Mouse (Mus musculus): ENCODE measurements around the gene Acaca.
"Not testable (repeated sequence)": the region's sequence is repeated elsewhere in the genome, so short reads cannot be mapped to it uniquely, and the experiment has no call there.

Acaca gene

DNA sequence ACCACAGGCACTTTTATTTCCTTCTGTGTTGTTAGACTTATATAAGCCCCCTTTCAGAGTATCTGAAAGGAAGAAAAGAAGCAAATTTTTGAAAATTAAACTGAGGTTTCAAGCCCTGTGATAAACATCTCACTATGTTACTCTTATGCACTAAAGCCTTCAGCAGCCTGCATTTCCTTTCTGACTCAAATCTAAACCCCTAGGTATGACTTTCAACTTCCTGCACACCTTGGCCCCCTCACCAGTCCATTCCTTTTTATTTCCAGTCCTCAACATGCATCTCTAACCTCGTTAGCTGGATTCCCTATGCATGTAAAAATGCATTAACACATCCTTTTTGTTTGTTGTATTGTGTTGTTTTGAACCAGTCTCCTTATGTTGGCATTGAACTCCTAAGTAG lies 123.0 kb downstream of the Acaca start:
- no peak for DNase-seq

DNA sequence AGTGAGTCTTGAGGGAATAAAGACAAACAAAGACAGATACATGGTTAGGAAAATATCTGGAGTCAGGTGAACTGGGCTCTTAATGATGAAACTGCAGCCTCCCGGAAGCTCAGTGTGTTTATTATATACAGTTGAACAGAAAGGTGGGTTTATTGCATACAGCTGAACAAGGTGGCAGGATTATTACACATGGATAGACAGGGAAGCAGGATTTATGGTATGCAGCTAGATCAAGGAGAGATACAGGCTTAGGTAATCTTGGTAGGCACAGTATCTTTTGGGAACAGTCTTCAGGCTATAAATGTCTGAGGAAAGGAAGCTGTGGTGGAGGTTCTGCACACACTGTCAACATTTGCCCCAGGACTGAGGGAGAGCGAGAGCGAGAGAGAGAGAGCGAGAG lies 126.4 kb downstream of the Acaca start:
- DNase-seq: no peak

GRCm38 (mm10) chr11:84258053-84258710 lies 128.7 kb downstream of the Acaca start:
- DNase-seq: no peak

DNA sequence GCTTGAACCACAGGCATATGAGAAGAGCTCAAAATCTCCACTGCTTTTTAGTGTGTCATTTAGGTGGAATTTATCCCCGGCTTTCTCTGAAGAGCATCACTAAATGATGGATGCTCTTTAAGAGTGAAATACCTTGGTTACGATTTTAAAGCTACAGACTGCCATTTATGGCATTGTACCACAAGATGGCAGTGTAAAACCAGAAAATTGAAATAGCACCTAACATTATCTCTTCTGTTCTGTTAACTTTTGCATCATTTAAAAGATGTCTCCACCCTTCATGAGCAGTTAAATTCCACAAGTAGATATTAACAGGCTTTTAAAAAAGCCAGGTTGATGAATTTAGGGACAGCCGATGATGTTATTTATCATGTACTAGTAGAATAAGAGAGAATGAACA lies 135.0 kb downstream of the Acaca start:
- DNase-seq: no peak

DNA sequence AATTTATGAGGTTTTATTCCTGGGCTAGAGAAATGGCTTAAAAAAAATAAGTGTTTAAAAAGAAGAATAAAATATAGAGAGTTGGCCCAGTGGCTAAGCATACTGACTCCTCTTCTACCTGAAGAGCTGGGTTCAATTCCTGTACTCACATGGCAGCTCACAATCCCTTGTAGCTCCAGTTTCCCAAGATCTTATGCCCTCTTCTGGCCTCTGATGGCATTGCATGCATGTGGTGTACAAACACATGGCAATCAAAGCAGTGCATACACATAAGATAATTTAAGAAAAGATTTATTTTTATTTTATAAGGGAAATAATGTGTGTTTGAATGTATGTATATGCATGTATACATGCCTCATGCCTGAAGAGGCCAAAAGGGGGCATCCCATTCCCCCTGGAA lies 138.6 kb downstream of the Acaca start:
- no peak for DNase-seq

DNA sequence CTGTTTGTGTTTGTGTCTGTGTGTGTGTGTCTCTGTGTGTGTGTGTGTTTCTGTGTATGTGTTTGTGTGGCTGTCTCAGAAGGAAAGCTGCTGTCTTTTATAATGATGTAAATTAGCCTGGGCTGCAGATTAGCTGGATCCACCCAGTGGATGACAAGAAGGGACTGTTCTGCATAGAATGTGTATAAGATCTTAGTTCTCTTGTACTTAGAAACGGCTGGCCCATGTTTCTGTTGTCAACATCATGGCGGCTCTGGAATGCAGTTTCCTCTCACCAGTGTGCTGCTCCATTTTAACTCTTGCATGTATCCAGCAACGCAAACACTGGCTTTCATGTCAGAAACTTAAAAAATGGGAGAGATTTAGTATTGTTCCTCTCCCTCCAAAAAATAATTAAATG lies 141.0 kb downstream of the Acaca start:
- no peak for DNase-seq

DNA sequence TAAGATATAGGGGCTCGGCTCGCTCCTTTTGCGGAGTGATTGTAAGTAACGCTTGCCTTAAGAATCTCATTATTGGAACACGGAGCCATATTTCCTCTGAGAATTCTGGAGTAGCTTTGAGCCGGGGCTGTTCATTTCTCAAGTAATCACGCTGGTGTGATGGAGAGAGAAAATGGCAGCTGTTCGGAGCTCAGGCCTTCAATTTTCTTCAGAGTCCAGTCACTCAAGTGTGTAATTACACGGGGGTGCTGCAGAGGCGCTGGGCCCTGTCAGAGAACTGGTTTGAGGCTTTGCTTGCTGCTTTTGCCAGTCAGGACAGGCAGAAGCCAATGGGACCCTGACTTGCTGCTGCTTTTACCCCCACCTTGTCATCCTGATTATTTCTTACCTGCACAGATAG lies 142.5 kb downstream of the Acaca start:
- DNase-seq: no peak

DNA sequence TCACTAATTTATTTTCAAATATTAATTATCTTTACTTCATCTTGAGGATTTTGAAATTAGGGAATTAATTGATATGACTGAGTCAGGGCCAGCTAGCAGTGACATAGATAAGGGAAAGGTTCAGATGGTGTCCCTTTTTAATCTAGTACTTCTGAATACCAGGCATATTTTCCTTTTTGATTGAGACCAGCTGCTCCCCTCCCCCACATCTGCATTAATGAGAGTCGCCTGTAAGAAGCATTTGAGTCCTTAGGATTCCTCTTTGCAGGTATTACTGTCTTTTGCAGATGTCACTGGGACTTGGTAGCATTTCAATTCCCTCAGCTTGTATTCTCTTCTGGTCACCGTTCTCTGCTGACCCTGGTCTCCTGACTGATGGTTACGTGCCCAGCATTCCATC lies 143.1 kb downstream of the Acaca start:
- no peak for DNase-seq

- DNase-seq: no peak
Observed at GRCm38 (mm10) chr11:84276979-84277378, 147.5 kb downstream of the Acaca start.

GRCm38 (mm10) chr11:84281280-84281679 lies 151.8 kb downstream of the Acaca start:
- DNase-seq: no peak

DNA sequence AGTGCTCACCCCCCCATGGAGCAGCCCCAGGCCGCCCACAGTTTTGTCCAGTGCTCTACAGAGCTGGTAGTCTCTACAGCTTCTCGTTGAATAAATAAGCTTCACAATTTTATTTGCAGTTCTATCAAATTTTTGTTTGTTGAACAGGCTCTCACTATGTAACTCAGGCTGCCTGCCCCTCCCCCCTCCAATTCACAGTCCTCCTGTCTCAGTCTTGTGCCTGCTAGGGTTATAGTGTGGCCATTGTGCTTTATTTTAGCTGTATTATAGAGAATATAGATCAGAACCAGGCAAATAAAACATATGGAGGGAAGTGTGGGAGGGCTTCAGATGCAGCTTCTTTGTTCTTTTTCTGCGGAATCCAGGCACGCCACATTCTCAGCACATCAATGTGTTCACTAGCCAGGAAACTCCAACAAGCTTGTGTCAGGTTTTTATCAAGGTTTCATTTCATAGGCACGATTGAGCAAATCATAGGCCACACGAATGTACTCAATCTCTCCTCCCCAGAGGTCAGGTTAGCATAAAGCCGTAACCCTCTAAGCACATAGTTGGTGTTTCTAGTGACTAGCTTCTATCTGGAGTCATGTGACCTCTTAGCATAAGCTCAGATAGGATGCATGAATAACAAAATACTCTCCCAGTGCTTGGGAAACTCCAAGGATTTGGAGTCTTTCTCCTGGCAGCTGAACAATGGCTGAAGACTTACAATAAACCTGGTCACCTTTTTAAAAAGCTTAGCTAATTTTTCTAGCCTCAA lies 153.7 kb downstream of the Acaca start:
- no peak for DNase-seq

DNA sequence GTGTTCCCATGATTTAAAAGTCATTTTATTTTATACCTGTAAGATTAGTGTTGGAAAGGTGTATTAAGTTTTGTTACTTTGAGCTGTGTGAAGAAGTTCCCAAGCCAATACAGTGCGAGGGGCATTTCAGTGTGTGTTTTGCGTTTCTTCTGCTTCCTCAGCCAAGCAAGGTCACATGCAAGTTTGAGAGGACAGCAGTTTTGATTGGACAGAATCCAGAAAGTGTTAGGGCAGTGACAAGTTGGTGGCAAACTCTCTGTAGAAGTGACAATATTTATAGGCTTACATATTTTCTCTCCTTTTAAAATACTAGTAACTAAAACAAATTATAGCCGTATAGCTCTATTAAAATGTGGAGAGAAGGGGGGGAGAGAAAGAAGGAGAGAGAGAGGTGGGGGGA lies 161.3 kb downstream of the Acaca start:
- DNase-seq: no peak

DNA sequence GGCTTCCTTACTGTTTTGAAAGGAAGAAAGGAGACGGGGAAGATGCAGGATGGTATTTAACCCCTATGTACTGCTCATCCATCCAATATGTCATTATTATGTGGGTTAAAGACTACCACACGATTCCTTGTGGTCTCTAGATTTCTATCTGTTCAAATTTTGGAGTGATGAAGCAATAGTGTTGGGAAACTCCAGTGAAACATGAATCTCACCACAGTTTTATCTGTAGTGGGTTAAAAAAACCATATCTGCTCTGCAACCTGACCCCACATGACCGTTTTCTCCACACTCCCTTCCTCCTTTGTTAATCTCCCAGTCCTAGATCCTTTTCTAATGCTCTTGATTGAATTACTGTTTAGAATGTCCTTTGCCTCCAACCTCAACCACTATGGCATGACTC lies 163.1 kb downstream of the Acaca start:
- DNase-seq: no peak

GRCm38 (mm10) chr11:84293288-84293687 lies 163.8 kb downstream of the Acaca start:
- no peak for DNase-seq

GRCm38 (mm10) chr11:84296337-84296736 lies 166.9 kb downstream of the Acaca start:
- DNase-seq: no peak

DNA sequence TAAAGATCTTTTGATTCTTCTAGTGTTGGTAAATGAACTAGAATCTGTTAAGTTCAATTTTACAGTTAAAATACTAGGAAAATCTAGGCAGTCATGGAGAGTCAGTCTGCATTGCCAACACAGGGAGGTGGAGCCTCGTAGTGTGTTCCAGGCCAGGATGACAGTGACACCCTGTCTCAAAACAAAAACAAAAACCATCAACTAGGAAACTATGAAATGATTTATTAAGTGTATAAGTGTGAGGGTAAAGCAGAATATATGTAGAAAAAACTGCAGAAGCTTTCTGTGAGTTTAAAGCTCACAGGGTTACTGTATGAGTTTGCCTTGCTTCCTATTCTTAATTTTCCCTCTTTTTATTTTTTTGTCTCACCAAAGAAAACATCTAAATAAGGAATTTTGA lies 176.0 kb downstream of the Acaca start:
- DNase-seq: no peak

DNA sequence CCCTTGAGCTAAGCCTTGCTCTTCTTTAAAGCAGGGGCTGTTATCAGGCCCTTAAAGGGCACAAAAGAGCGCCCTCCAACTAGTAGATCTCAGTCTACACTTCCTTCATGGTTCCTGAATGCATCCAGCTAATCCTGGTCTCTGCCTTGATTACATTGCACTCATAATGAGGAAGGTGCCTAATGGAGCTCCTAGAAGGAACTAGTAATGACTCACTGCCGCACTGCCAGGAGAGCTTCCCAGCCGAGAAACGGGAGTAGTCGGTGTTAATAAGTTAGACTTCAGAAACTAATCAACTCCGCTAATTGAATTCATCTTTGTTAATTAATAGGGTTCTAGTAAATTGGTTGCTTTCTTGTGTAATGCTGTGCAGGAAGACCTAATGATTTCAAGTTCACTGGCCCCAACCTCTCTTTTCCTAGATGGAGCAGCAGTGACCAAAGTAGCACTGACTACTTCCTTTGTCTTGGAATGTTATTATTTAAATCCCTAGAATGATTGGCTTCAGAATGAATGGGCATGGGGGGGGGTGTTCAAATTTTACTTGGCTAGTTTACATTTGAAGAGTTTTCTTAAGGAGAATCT lies 176.8 kb downstream of the Acaca start:
- no peak for DNase-seq

GRCm38 (mm10) chr11:84324032-84324752 lies 194.7 kb downstream of the Acaca start:
- no peak for DNase-seq

DNA sequence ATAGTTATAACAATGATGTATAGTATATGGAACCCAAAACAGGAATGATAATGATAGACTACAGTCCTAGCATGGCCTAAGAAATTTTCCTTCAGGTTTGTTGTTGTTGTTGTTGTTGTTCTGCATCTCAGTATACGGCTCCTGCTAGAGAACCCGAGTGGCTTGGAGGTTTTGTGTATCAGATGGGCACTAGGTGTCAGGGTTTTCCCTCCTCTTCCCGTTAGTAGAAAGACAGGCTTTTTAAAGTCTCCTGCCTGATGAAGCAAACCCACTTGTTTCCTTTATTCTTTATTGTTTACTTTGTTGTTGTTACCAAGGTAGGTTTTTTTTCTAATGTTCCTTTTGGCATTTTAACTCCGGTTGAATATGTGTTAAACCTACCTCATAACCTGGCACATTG lies 197.6 kb downstream of the Acaca start:
- DNase-seq: no peak

DNA sequence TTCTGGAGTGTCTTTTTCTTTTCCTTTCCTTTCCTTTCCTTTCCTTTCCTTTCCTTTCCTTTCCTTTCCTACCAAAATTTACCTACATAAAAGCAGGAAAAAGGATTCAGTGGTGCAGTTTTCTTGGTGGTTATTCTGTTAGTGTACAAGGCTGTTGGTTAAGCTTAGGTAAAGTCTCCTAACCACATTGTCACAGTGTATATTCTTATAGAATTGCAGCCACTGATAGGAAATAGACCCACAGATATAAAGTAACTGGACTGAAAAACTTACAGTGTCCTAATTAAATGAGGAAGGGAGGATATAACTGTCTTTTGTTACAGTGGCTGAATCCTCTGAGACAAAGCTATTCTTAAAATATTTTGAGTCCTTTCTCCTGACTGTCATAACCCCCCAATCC lies 202.9 kb downstream of the Acaca start:
- DNase-seq: no peak

DNA sequence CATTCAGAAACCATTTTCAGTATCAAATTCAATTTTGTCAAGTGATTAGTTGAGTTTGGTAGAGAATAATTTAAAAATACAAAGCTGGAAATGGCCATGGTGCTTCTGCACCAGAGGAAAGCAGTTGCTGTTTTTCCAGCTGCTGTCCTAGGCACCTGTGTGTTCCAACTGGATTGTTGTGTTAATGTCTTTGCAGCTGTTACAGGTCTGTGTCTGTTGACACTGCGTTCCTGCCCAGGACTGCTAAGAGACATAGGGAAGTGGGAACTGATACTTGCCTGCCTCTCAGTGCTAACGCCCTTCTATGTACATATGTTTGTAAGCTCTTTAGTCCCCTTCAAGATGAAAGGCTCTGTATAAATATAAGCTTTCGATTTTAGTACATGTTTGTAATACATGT lies 203.4 kb downstream of the Acaca start:
- DNase-seq: no peak

GRCm38 (mm10) chr11:84338273-84338672 lies 208.8 kb downstream of the Acaca start:
- not testable (repeated sequence) for DNase-seq

DNA sequence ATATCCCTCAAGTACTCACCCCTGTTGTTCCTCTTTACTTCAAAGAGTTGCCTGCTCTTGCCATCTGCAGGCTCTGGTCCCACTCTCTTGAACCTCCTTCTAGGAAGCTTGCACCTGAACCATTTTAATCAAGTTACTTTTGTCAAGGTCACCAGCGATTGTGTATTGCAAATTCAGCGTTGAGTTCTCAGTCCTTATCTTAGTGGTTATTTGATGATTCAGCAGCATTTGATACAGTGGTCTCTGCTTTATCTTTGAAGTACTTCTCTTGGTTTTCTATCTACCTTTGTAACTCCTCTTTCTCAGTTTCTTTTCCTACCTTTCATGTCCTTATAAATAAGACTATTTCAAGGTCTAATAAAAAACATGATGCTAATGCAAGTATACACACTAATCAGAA lies 211.2 kb downstream of the Acaca start:
- no peak for DNase-seq

Measured in right cerebral cortex, postnatal 4 days (tissue).